Mouse (Mus musculus) brain, embryonic 14.5 days (tissue): ENCODE measurements around the gene Cela2a. TPM values are rescaled to one million over a fixed set of nuclear protein-coding genes. Genes with fewer than 3 reads are reported as not detected.

Source experiments
- DNase-seq: peaks from one replicate; pipeline ENCODE4 v3.0.0-alpha.2; 2011; ENCODE audit warnings: low read depth
- CTCF ChIP-seq: fragments of 200-500 bp; IDR thresholded peaks from 2 replicates; pipeline ENCODE4 v1.5.1; 2012; ENCODE audit warnings: inconsistent platforms, mild to moderate bottlenecking, moderate library complexity, borderline replicate concordance; ENCODE audit not compliant: insufficient read depth, insufficient read length; ENCODE audit errors: extremely low read depth
- POLR2A ChIP-seq: fragments of 200-500 bp; IDR thresholded peaks from 2 replicates; pipeline ENCODE4 v1.6.1; 2012; ENCODE audit warnings: mild to moderate bottlenecking, inconsistent platforms, borderline replicate concordance; ENCODE audit not compliant: poor library complexity, insufficient read depth, insufficient read length, severe bottlenecking; ENCODE audit errors: extremely low read depth
- polyA plus RNA-seq: library from polyadenylated mRNA; depleted of rRNA; stranded (reverse); fragments of >200 nt; gene quantifications from 2 replicates; pipeline ENCODE4 v1.2.3, GENCODE M21; 2012; rRNA removed

Gene Cela2a
- 0.19 and 0.21 TPM in 2 replicates for polyA plus RNA-seq

DNA sequence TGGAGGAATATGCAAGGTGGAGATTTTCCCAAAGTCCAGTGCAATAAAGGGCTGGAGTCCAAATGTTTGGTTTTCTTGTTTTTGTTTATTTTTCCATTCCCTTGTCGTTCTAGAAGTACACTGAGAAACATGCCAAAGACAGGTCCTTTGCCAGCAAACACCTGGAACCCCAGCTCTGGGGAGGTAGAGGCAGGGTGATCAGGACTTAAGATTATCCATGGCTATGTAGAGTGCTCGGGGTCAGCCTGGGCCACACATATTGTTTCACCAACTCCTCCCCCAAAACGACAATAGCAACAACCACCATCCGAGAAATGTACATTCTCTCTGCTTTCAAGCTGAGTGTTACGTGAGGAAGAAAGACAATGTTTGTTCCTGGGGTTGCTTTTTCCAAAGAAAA is at the start of gene Cela2a:
TSS of gene Cela2a (minus strand) at position 101 of the 400 bp plus-strand sequence.
- no peak for TF ChIP-seq POLR2A
- no peak for TF ChIP-seq CTCF
- DNase-seq, result no peak

DNA sequence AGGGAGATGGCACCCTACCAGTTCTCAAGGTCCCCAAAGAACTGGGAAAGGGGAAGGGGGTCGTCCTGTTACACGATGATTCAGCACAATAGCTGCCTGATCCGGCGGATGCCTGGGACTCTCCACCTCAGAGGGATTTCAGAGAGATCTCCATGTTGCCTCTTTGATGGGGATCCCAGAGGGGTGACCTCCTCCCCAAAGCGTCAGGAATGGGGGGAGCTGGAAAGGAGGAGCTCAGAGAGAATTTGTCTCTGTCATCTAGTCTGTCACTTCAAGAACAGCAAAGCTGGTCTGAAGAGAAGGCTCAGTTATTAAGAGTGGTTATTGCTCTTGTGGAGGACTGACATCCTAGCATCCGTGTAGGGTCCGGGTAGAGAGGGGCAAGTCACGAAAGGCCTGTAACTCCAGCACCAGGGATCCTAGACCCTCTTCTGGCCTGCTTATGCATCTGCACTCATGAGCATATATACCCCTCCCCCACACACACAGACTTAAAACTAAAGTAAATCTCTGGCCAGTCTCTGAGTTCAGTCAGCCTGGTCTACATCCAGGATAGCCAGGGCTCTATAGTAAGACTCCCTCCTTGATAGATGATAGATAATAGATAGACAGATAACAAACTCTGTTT is 49.6 kb upstream of the Cela2a start:
- DNase-seq, result peak; percentile 55
- TF ChIP-seq POLR2A (no peak), CTCF (peak; percentile 21; the same call in 1 of the 2 replicates)

- TF ChIP-seq POLR2A (peak; percentile 93), CTCF (no peak)
Measured at GRCm38 (mm10) chr4:141874601-141875460, 48.9 kb upstream of the Cela2a start, which contains the start of gene Efhd2. Gene Efhd2, minus strand, starts transcription at chr4:141874920.

DNA sequence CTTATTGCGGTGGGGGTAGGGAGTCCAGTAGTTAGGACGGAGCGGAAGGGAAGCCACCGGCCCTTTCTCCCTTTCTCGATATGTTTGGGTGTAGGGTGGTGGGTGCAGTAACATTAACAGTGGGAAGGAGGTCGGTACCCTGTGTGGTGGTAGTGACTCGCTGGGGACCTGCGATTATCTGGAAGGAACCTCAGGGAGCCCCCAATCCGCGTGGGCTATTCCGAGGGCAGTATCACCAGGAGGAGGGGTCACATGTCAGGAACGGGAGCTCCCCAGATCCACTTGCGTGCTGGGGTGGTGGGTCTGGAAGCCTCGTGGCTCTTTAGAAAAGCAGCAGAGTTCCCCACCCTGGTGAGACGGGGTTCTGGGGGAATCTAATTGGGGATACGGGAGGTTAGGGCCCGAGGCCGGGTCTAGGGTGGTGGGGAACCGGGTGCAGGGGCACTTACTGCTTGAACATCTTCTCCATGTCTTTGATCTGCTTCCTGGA is 48.2 kb upstream of the Cela2a start:
- TF ChIP-seq POLR2A (no peak), CTCF (no peak)
- no peak for DNase-seq

More at GRCm38 (mm10) chr4:141874601-141875460, 48.9 kb upstream of the Cela2a start, which contains the start of gene Efhd2:
- peak; percentile 88 for DNase-seq

DNA sequence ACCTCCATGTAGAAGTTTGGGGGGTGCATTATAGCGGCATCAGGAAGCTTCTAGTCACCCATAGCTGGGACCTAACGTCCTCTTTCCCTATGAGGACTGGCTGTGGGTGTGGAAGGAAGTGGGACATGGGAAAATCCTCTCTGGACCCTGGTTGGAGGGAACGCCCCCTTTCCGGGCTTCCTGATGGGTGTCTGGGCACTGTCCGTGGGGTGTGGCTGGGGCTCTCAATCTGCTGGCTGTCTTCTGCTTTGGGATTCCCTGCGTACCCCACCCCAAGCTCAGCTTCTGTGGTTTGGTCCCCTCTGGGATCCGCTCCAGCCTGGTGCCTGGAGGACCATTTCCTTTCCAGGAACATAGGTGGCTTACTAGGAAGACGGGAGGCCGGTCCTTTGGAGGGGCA is 47.0 kb upstream of the Cela2a start:
- no peak for DNase-seq
- no peak for TF ChIP-seq CTCF
- no peak for TF ChIP-seq POLR2A

- DNase-seq, result peak; percentile 73
Measured at GRCm38 (mm10) chr4:141871909-141872308, 45.9 kb upstream of the Cela2a start.

GRCm38 (mm10) chr4:141871333-141871725 is 45.4 kb upstream of the Cela2a start:
- DNase-seq, result no peak

More at GRCm38 (mm10) chr4:141871909-141872308, 45.9 kb upstream of the Cela2a start:
- TF ChIP-seq CTCF (no peak), POLR2A (no peak)

GRCm38 (mm10) chr4:141870666-141871332 is 44.8 kb upstream of the Cela2a start:
- peak; percentile 73 for DNase-seq

More at GRCm38 (mm10) chr4:141871333-141871725, 45.4 kb upstream of the Cela2a start:
- TF ChIP-seq POLR2A (no peak), CTCF (no peak)

DNA sequence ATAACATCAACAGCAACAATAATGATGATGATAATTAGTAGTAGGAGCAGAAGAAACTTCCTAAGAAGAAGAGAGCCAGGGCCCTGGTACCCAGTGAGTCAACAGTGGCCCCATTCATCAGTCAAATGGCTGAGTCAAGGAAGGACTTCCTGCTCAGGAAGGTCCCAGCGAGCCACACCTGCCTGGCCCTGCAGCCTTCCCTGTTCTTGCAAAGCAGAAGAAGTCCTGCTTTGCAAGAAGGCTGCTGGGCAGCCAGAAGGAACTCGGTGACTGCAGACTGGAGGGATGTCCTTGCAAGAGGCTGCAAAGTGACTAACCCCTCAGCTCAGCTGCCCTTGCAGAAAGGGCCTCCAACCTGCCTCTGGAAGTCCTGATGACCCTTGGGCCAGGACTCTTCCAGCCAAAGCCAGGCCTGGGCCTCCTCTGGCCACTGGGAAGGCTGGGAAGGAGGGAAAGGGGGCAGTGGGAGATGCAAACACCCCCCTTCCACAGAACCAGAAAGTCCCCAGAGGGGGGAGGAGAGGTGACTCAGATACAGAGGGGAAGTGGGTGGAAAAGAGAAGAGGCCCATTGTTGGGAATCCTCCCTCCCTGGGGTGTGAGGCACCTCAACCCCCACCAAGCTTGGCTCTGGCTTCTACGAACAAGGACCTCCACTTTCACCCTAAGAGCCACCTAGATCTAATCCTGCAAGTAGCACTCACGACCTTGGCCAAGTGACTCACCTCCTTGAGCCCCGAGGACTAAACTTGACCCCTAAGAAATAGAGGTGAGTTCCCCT is 43.7 kb upstream of the Cela2a start:
- no peak for TF ChIP-seq POLR2A
- TF ChIP-seq CTCF, result no peak
- DNase-seq, result no peak

More at GRCm38 (mm10) chr4:141870666-141871332, 44.8 kb upstream of the Cela2a start:
- TF ChIP-seq CTCF (no peak), POLR2A (no peak)

GRCm38 (mm10) chr4:141868051-141868450 is 42.1 kb upstream of the Cela2a start:
- DNase-seq, result peak; percentile 38
- TF ChIP-seq POLR2A (no peak), CTCF (no peak)

- peak; percentile 92 for DNase-seq
- no peak for TF ChIP-seq CTCF
- no peak for TF ChIP-seq POLR2A
Measured at GRCm38 (mm10) chr4:141867498-141867897, 41.5 kb upstream of the Cela2a start.
